Mouse (Mus musculus): ENCODE results near the gene Plaur.

GRCm38 (mm10) chr7:24481474-24482207, 19.4 kb downstream of the Plaur start, which contains the start of gene Cadm4:
- TF ChIP-seq CTCF (IDR thresholded peaks at IDR 0.05; ENCODE audit: insufficient read depth, low read length): no peak
- no peak for TF ChIP-seq POLR2A (IDR thresholded peaks at IDR 0.05; ENCODE audit: borderline replicate concordance, extremely low read depth, low read depth, low read length)

All from lung, adult 2 months (tissue).